Mouse (Mus musculus) monocyte, adult 2 months (primary cell): ENCODE measurements at regions not wholly inside any gene's neighbourhood (a gene's known extent, or its start where the extent isn't known, plus 50 kb on each side); places are given as distances from the start of the nearest gene placed in this dataset.

Experiments
- DNase-seq, 2 experiments: peaks; one replicate each; pipeline ENCODE4 v3.0.0; 2022; ENCODE audit warnings: low spot score in 2 of 2, low read depth in 1 of 2

DNA sequence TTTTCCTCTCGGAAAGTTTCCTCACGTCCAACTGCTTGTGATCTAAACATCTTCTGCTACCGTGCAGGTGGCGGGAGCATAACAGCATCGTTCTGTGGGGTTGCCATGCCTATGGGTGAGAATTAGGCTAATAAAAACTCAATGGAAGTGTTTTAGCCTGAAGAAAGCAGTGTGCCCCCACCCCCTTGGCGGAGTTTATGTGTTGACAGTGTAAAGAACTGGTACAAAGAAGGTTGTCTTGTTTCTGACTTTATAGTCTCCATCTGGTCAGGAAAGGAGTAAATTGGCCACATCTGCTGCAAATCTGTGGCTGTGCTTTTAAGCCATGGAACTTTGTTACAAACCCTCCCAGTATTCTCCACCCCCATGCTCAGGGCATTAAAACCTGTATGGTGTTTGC, 1311.2 kb downstream of the Slc22a22 start:
- DNase-seq = no peak

DNA sequence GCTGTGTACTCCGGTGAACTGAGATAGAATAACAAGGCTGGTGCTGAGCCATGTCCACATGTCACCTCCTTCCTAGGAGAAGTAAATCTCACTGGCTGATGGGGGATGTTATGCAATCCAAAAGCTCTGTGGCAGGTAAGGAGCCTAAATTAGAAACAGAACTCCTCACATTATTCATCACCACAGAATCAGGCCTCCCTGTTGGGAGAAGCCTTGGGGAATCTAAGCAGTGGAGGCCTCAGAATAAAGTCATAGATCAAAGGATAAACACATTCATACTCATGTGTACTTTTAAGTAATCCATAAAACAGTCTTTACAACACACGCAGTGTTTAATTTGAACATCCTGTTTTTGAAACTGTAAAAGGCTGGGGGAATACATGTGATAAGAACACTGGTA, 1318.7 kb downstream of the Slc22a22 start:
- no peak for DNase-seq

DNA sequence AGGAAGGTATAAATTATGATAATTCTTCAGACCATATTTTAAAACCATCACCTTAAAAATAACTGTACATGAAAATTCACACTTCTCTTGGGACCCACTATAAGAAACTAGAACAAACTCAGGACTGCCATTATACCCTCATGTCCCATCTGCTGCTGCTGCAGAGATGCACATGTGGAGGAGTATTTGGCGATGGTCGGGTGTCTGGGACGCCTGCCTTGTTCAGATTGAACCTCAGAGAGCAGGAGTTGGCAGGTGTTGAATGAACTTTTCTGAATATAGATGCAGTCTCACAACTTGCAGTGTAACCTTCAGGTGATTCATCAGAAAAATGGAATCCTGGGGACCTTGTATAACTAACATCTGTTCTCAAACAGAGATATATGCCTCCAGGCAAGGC, 1338.0 kb downstream of the Slc22a22 start:
- no peak for DNase-seq

DNA sequence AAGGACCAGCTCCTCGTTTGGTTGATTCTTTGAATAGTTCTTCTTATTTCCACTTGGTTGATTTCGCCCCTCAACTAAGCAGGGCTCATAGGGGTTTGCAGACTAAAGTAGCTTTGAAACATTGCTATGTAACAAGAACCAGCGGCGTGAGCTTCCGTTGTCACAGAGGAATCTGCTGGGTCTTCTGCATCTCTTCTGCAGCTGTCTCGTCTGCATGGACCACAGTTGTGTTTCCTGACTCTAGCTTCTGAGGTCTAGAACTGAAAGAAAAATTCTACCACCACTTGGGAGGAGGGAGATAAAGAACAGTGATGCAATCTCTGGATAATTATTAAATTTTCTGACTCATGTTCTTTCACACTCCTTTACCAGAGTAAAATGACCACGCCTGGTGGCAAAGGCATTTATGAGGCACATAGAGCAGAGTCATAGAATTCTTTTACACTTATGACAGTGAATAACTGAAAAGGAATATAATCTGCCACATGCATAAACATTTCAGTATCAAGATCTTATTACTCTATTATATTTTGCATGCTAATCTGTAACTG, 1340.9 kb downstream of the Slc22a22 start:
- DNase-seq = no peak

GRCm38 (mm10) chr15:56128029-56128428, 1349.4 kb downstream of the Slc22a22 start:
- no peak for DNase-seq

DNA sequence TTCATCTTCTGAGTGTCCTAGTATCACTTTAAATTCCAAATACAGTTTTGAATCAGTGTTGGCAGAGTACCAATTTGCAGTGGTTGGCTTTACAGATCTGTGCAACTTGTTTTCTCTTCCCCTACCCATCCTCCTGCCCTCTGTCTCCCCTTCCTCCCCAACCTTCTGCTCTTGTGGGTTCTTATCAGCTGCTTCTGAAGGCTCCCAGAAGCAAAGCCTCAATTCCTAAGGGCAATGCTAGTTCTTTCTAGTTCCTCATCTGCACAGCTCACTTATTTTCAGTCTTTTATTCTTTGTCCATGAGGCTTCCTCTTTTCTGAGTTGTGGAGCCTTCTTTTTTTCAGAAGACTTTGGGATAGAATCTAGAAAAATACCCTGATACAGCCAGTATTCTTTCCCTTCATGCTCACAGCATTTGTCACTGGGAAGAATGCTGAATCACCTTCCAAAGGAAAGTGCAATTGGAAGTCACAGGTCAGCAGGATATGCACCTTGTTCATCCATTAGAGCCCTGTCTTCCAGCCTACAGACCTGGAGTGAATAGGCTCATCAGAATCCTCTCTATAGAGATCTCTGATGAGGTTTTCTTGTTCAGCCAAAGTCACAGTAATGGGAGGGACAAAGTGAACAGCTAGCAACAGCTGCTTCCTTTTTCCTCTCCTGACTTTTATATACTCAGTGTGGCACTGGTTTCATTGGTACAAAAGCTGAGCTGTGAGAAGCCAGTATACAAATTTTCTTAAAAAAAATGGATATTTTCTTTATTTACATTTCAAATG, 1357.9 kb downstream of the Slc22a22 start:
- no peak for DNase-seq

DNA sequence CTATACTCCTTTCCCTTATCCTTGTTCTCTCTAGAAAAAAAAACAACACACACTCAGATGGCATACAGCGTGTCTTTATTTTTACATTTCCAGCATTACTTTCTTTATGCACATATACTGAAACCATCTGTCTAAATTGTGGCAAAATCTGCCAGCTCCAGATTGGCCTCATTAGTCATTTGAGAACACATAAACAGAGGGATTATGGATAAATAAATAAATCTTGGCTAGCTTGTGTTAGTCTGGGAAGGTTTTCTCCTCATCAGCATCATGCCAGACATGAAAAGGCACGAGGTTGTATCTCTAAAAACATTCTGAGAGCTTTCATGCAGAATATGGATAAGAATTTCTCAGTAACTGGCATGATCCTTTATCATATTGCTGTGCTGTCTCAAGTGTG, 1369.1 kb downstream of the Slc22a22 start:
- no peak for DNase-seq

- DNase-seq = no peak
Observed at GRCm38 (mm10) chr15:56107719-56108118, 1369.7 kb downstream of the Slc22a22 start.

- no peak for DNase-seq
Observed at GRCm38 (mm10) chr15:56100133-56100735, 1377.2 kb downstream of the Slc22a22 start.

GRCm38 (mm10) chr15:56077838-56078567, 1399.4 kb downstream of the Slc22a22 start:
- no peak for DNase-seq

- DNase-seq = no peak
Observed at GRCm38 (mm10) chr15:56077081-56077480, 1400.3 kb downstream of the Slc22a22 start.

GRCm38 (mm10) chr15:56076680-56077079, 1400.7 kb downstream of the Slc22a22 start:
- DNase-seq = no peak

- DNase-seq = no peak
Observed at GRCm38 (mm10) chr15:56069511-56069910, 1407.9 kb downstream of the Slc22a22 start.

DNA sequence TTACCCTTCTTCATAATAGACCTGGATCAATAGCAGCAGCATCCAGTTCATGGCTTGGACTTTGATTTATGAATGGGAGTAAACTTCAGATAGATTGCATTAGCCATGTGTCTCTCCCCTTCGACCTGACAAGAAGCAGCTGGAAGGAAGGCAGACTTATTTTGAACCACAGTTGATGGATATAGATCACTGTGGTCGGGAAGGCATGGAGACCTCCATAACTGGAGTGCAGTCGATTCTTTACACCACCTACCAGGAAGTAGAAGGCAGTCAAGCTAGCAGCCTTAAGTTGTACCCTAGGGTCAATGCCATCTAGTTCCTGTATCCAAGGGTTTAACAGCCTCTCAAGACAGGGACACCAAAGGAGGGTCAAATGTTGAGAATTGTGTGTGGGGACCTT, 1410.2 kb downstream of the Slc22a22 start:
- DNase-seq = no peak

DNA sequence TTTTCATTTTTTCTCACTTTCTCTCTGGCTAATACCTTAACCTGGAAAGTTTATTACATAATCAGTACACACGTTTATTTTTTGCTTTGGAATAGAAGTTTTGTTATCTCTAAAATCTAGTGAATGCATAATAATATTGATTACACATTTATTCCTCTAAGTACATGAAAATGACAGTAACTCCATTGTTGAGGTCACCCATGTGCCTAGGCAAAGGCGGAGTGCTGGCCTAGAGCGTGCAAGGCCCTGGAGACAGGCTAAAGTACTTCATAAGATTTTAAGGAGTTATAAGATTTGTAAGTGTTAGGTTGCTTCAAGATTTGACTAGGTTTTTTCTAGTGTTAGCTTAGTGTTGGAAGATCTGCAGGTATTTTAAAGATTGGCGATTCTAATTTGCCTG, 1410.9 kb downstream of the Slc22a22 start:
- no peak for DNase-seq

DNA sequence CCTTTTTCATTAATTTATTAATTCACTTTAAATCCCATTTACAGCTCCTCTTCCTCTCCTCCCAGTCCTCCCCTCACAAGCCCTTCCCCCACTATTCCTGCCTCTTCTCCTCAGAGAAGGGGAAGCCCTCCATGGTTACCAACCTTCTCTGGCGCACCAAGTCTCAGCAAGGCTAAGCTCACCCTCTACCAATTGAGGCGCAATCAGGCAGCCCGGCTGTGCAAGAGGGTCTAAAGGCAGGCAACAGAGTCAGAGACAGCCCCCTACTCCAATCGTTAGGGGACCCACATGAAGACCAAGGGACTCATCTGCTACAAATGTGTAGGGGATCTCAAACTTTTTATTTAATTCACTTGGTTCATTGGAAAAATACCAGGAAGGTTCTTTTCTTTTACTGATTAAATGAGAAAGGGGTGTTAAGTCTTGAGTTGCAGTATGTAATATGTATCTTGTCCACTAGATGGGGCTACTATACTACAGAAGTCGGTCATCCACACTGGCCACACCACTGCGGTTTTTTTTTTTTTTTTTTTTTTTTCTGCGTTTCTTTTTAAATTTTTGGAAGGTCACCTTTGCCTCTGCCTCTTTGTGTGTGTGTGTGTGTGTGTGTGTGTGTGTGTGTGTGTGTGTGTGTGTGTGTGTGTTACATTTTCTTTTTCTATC, 1411.4 kb downstream of the Slc22a22 start:
- DNase-seq = no peak

- no peak for DNase-seq
Observed at GRCm38 (mm10) chr15:56062576-56062975, 1414.8 kb downstream of the Slc22a22 start.

- DNase-seq = no peak
Observed at GRCm38 (mm10) chr15:56061326-56061725, 1416.1 kb downstream of the Slc22a22 start.

- DNase-seq = no peak
Observed at GRCm38 (mm10) chr15:56050716-56051115, 1426.7 kb downstream of the Slc22a22 start.

- no peak for DNase-seq
Observed at GRCm38 (mm10) chr15:56047832-56048231, 1429.6 kb downstream of the Slc22a22 start.
